25 mouse cellular contexts compared by ENCODE assay signal in genomic region chr4:152292102-152292765, GRCm38 (mm10). TPM values are rescaled to one million over a fixed set of nuclear protein-coding genes. Genes with fewer than 3 reads are reported as not detected.
DNase-seq lines count a peak whose midpoint lies in the region; ATAC-seq and TF ChIP-seq lines count a peak whose summit lies in the region.
"Had no signal": no experiment of that assay in that cellular context is flagged by ENCODE, and none has a peak within 500 bp of the region (broad histone marks: within the 10 kb centered on the region; RNA-seq: fewer than 3 reads in every experiment).

No protein-coding gene starts in this region.

- H3K79me2 ChIP-seq in myocyte (ENCODE audit: control insufficient read depth, insufficient read depth), result no peaks in the 10 kb centered on the region

- ATAC-seq in hindbrain, embryonic 11.5 days (ENCODE audit: low FRiP score), result no peak
- ATAC-seq in hindbrain, embryonic 14.5 days (ENCODE audit: low FRiP score), result no peak
- no peak for ATAC-seq in stomach, postnatal 0 days (ENCODE audit: low FRiP score, low TSS enrichment)
- ATAC-seq: activated CD4-positive, CD25-positive, alpha-beta regulatory T cell, adult 4 months; forebrain, embryonic 15.5 days had no signal

- H3K4me1 ChIP-seq in hindbrain, embryonic 11.5 days (replicated peaks; ENCODE audit: control insufficient read depth, insufficient read depth, low read length), result peaks cover 28% of the 10 kb centered on the region
- H3K4me1 ChIP-seq in hindbrain, embryonic 14.5 days (replicated peaks; ENCODE audit: control insufficient read depth, insufficient read depth, low read length), result peaks cover 35% of the 10 kb centered on the region
- H3K4me1 ChIP-seq in stomach, postnatal 0 days (replicated peaks; ENCODE audit: control insufficient read depth, insufficient read depth), result no peaks in the 10 kb centered on the region; the same call in 1 of the 2 replicates
- H3K4me1 ChIP-seq in cerebellum, adult 2 months (ENCODE audit: control insufficient read depth, insufficient read depth, low read length), result peaks cover 2% of the 10 kb centered on the region

- H3K36me3 ChIP-seq in hindbrain, embryonic 11.5 days (ENCODE audit: control insufficient read depth, insufficient read depth, low read length), result no peaks in the 10 kb centered on the region
- no peaks in the 10 kb centered on the region for H3K36me3 ChIP-seq in hindbrain, embryonic 14.5 days (replicated peaks; ENCODE audit: control insufficient read depth, insufficient read depth)
- H3K36me3 ChIP-seq in myocyte (ENCODE audit: control insufficient read depth, insufficient read depth), result no peaks in the 10 kb centered on the region
- H3K36me3 ChIP-seq in stomach, postnatal 0 days (ENCODE audit: control insufficient read depth, insufficient read depth, low read length), result no peaks in the 10 kb centered on the region
- H3K36me3 ChIP-seq: embryonic facial prominence, embryonic 15.5 days; forebrain, embryonic 15.5 days had no signal

- 0 out of 2 replicates have a peak overlapping the region, but pooled peaks have one; percentile 16 for H3K9ac ChIP-seq in hindbrain, embryonic 11.5 days (ENCODE audit: low read depth, low read length)
- no peak overlapping the region for H3K9ac ChIP-seq in hindbrain, embryonic 14.5 days
- H3K9ac ChIP-seq in stomach, postnatal 0 days (ENCODE audit: low read length), result no peak overlapping the region
- H3K9ac ChIP-seq: embryonic facial prominence, embryonic 15.5 days; forebrain, embryonic 15.5 days had no signal

- no peaks in the 10 kb centered on the region for H3K9me3 ChIP-seq in hindbrain, embryonic 11.5 days (ENCODE audit: control insufficient read depth, low read length)
- H3K9me3 ChIP-seq in hindbrain, embryonic 14.5 days (ENCODE audit: control insufficient read depth, low read length), result no peaks in the 10 kb centered on the region
- H3K9me3 ChIP-seq in stomach, postnatal 0 days (ENCODE audit: control insufficient read depth, low read length), result no peaks in the 10 kb centered on the region
- H3K9me3 ChIP-seq: embryonic facial prominence, embryonic 15.5 days; forebrain, embryonic 15.5 days had no signal

- H3K4me3 ChIP-seq in hindbrain, embryonic 11.5 days (ENCODE audit: low read depth, low read length), result no peak overlapping the region
- no peak overlapping the region for H3K4me3 ChIP-seq in hindbrain, embryonic 14.5 days (replicated peaks; ENCODE audit: low read length)
- H3K4me3 ChIP-seq in myocyte, result no peak overlapping the region
- H3K4me3 ChIP-seq in stomach, postnatal 0 days (ENCODE audit: low read depth, low read length), result no peak overlapping the region
- H3K4me3 ChIP-seq in cerebellum, adult 2 months (replicated peaks; ENCODE audit: insufficient read depth, low read depth, low read length), result no peak overlapping the region
- H3K4me3 ChIP-seq: embryonic facial prominence, embryonic 15.5 days; forebrain, embryonic 15.5 days had no signal

- H3K4me2 ChIP-seq in hindbrain, embryonic 11.5 days (replicated peaks; ENCODE audit: low read depth, low read length), result no peak overlapping the region; the same call in 1 of the 2 replicates
- H3K4me2 ChIP-seq in hindbrain, embryonic 14.5 days (replicated peaks), result no peak overlapping the region
- H3K4me2 ChIP-seq in myocyte (ENCODE audit: low read depth), result peak overlapping the region; percentile 6
- H3K4me2 ChIP-seq in stomach, postnatal 0 days (replicated peaks; ENCODE audit: low read depth), result no peak overlapping the region
- H3K4me2 ChIP-seq: embryonic facial prominence, embryonic 15.5 days; forebrain, embryonic 15.5 days had no signal

- no peak for TF ChIP-seq CTCF in stomach, postnatal 0 days (IDR thresholded peaks at IDR 0.05; ENCODE audit: low read depth)
- TF ChIP-seq CTCF in cerebellum, adult 2 months (IDR thresholded peaks at IDR 0.05; ENCODE audit: borderline replicate concordance, insufficient read depth, low read depth, low read length), result no peak

- peak; percentile 49 for DNase-seq in hindbrain, embryonic 11.5 days (ENCODE audit: low spot score)
- no peak for DNase-seq in hindbrain, embryonic 14.5 days (ENCODE audit: low spot score)
- DNase-seq in Muller cell, postnatal 12 days (ENCODE audit: inconsistent ontology term), result peak; percentile 72
- peak; percentile 70 for DNase-seq in embryo, embryonic 11 days
- DNase-seq in stomach, postnatal 0 days (ENCODE audit: low spot score), result no peak
- DNase-seq in cerebellum, adult 2 months, result no peak
- no peak for DNase-seq in layer of hippocampus, postnatal 14 days (ENCODE audit: low spot score in 2 of 2)
- DNase-seq: adrenal gland, postnatal 36 days; cerebellum, postnatal 36 days; heart, adult 18-20 months; heart, postnatal 10 days; lung, postnatal 36 days; right cerebral cortex, postnatal 4 days; thymus, adult 2 months had no signal

- peaks cover 70% of the 10 kb centered on the region for H3K27me3 ChIP-seq in hindbrain, embryonic 11.5 days (ENCODE audit: control insufficient read depth, insufficient read depth, low read length)
- peaks cover 83% of the 10 kb centered on the region for H3K27me3 ChIP-seq in hindbrain, embryonic 14.5 days (ENCODE audit: control insufficient read depth, insufficient read depth, low read length)
- peaks cover 53% of the 10 kb centered on the region for H3K27me3 ChIP-seq in myocyte (ENCODE audit: control insufficient read depth, insufficient read depth, insufficient read length)
- peaks cover 13% of the 10 kb centered on the region; the same call in 1 of the 2 replicates for H3K27me3 ChIP-seq in stomach, postnatal 0 days (ENCODE audit: control insufficient read depth, insufficient read depth, low read length)
- H3K27me3 ChIP-seq in cerebellum, adult 2 months (ENCODE audit: control insufficient read depth, insufficient read depth, low read length), result no peaks in the 10 kb centered on the region

- TF ChIP-seq EP300 in stomach, postnatal 0 days (optimal IDR thresholded peaks at IDR 0.05), result no peak

- H3K27ac ChIP-seq in hindbrain, embryonic 11.5 days (ENCODE audit: low read depth, low read length), result no peak overlapping the region
- H3K27ac ChIP-seq in hindbrain, embryonic 14.5 days, result no peak overlapping the region
- no peak overlapping the region for H3K27ac ChIP-seq in stomach, postnatal 0 days (replicated peaks)
- H3K27ac ChIP-seq in cerebellum, adult 2 months (ENCODE audit: insufficient read depth, low read length), result no peak overlapping the region
- H3K27ac ChIP-seq: embryonic facial prominence, embryonic 15.5 days; forebrain, embryonic 15.5 days; kidney, postnatal 0 days had no signal

- H3ac ChIP-seq in myocyte (ENCODE audit: control insufficient read depth, insufficient read length), result no peak overlapping the region

- 14% methylated on average over 12 of the region's 12 CpGs for WGBS in hindbrain, embryonic 11.5 days
- 3% methylated on average over 12 of the region's 12 CpGs for WGBS in hindbrain, embryonic 14.5 days
- WGBS in stomach, postnatal 0 days, result 13% methylated on average over 12 of the region's 12 CpGs
- 29% methylated on average over 12 of the region's 12 CpGs for WGBS in cerebellum, adult 2 months

- no peak for TF ChIP-seq POLR2A in myocyte (IDR thresholded peaks at IDR 0.05; ENCODE audit: insufficient read length, low read depth)
- no peak for TF ChIP-seq POLR2A in cerebellum, adult 2 months (IDR thresholded peaks at IDR 0.05; ENCODE audit: borderline replicate concordance, insufficient read depth, low read length)

TF ChIP-seq in myocyte, 11 proteins besides CTCF, POLR2A, EP300 and RAD21 (continues in another document):
- TF ChIP-seq TCF3 (IDR thresholded peaks at IDR 0.05; ENCODE audit: insufficient read length, low read depth) (no peak), USF1 (IDR thresholded peaks at IDR 0.05; ENCODE audit: low read depth) (no peak), POLR2AphosphoS2 (IDR thresholded peaks at IDR 0.05; ENCODE audit: insufficient read length, low read depth) (no peak)

RNA-seq across cellular contexts. Expression of gene Hes3, which starts 0.8 kb away (rescaled TPM):
- polyA plus RNA-seq in hindbrain, embryonic 11.5 days (2014; fragmentation: Nextera tagmentation; extraction: Ambion mirVana), result 2.9 and 3.5 TPM in 2 replicates
- polyA plus RNA-seq in hindbrain, embryonic 14.5 days (2014; fragmentation: Nextera tagmentation; extraction: Ambion mirVana), result 0.24 and 1.2 TPM in 2 replicates
- 0.02 TPM for polyA plus RNA-seq in myocyte (2012; fragmentation: generic; extraction: Trizol)
- polyA plus RNA-seq in stomach, postnatal 0 days (2015; fragmentation: Nextera tagmentation; extraction: Ambion mirVana), result not detected in 2 replicates
- polyA plus RNA-seq in cerebellum, adult 2 months (2012; rRNA removed), result 55.1 and 62.7 TPM in 2 replicates
- not detected for total RNA-seq in layer of hippocampus, postnatal 14 days (2021)
- total RNA-seq: adrenal gland, postnatal 36 days; gastrocnemius, adult 8-10 months; heart, adult 18-20 months; heart, postnatal 10 days; layer of hippocampus, adult 8-10 months; MEL; monocyte, adult 5-6 weeks had no signal
- polyA plus RNA-seq: activated CD4-positive, CD25-positive, alpha-beta regulatory T cell, adult 4 months; embryonic facial prominence, embryonic 15.5 days; intestine, embryonic 14.5 days; kidney, postnatal 0 days; liver, embryonic 16.5 days had no signal

RNA-seq across cellular contexts. Expression of gene Icmt, which starts 4.8 kb away (rescaled TPM):
- 17.4 and 20.6 TPM in 2 replicates for polyA plus RNA-seq in hindbrain, embryonic 11.5 days (2014; fragmentation: Nextera tagmentation; extraction: Ambion mirVana)
- 20.6 and 22.8 TPM in 2 replicates for polyA plus RNA-seq in hindbrain, embryonic 14.5 days (2014; fragmentation: Nextera tagmentation; extraction: Ambion mirVana)
- 30.8 TPM for polyA plus RNA-seq in myocyte (2012; fragmentation: generic; extraction: Trizol)
- polyA plus RNA-seq in stomach, postnatal 0 days (2015; fragmentation: Nextera tagmentation; extraction: Ambion mirVana), result 9.6 and 10.2 TPM in 2 replicates
- polyA plus RNA-seq in cerebellum, adult 2 months (2012; rRNA removed), result 160 and 188 TPM in 2 replicates
- 10 to 100 TPM; 33.8 to 34.6 TPM for total RNA-seq in layer of hippocampus, postnatal 14 days (2021)

RNA-seq across cellular contexts. Expression of gene Gpr153, which starts 18.2 kb away (rescaled TPM):
- 8.7 and 9.5 TPM in 2 replicates for polyA plus RNA-seq in hindbrain, embryonic 11.5 days (2014; fragmentation: Nextera tagmentation; extraction: Ambion mirVana)
- polyA plus RNA-seq in hindbrain, embryonic 14.5 days (2014; fragmentation: Nextera tagmentation; extraction: Ambion mirVana), result 23.1 and 27.8 TPM in 2 replicates
- polyA plus RNA-seq in myocyte (2012; fragmentation: generic; extraction: Trizol), result 6.5 TPM
- 6.9 and 8.4 TPM in 2 replicates for polyA plus RNA-seq in stomach, postnatal 0 days (2015; fragmentation: Nextera tagmentation; extraction: Ambion mirVana)
- 29.9 and 31.4 TPM in 2 replicates for polyA plus RNA-seq in cerebellum, adult 2 months (2012; rRNA removed)
- total RNA-seq in layer of hippocampus, postnatal 14 days (2021), result 10 to 100 TPM in 1 of 2 experiments, 1 to 10 TPM in 1; 8.9 to 14.4 TPM
- total RNA-seq: MEL had no signal
- polyA plus RNA-seq: activated CD4-positive, CD25-positive, alpha-beta regulatory T cell, adult 4 months had no signal

RNA-seq across cellular contexts. Expression of gene Rnf207, which starts 26.6 kb away (rescaled TPM):
- 1.5 and 1.6 TPM in 2 replicates for polyA plus RNA-seq in hindbrain, embryonic 11.5 days (2014; fragmentation: Nextera tagmentation; extraction: Ambion mirVana)
- polyA plus RNA-seq in hindbrain, embryonic 14.5 days (2014; fragmentation: Nextera tagmentation; extraction: Ambion mirVana), result 5.6 and 6.9 TPM in 2 replicates
- 0.52 TPM for polyA plus RNA-seq in myocyte (2012; fragmentation: generic; extraction: Trizol)
- 0.40 and 0.46 TPM in 2 replicates for polyA plus RNA-seq in stomach, postnatal 0 days (2015; fragmentation: Nextera tagmentation; extraction: Ambion mirVana)
- polyA plus RNA-seq in cerebellum, adult 2 months (2012; rRNA removed), result 7.2 and 11.8 TPM in 2 replicates
- 1 to 10 TPM; 2.6 to 6.0 TPM for total RNA-seq in layer of hippocampus, postnatal 14 days (2021)
- total RNA-seq: gastrocnemius, adult 8-10 months; MEL; monocyte, adult 5-6 weeks had no signal
- polyA plus RNA-seq: activated CD4-positive, CD25-positive, alpha-beta regulatory T cell, adult 4 months; liver, embryonic 16.5 days had no signal

RNA-seq across cellular contexts. Expression of gene Rpl22, which starts 33.3 kb away (rescaled TPM):
- 304 and 330 TPM in 2 replicates for polyA plus RNA-seq in hindbrain, embryonic 11.5 days (2014; fragmentation: Nextera tagmentation; extraction: Ambion mirVana)
- polyA plus RNA-seq in hindbrain, embryonic 14.5 days (2014; fragmentation: Nextera tagmentation; extraction: Ambion mirVana), result 154 and 178 TPM in 2 replicates
- 1,218 TPM for polyA plus RNA-seq in myocyte (2012; fragmentation: generic; extraction: Trizol)
- polyA plus RNA-seq in stomach, postnatal 0 days (2015; fragmentation: Nextera tagmentation; extraction: Ambion mirVana), result 351 and 372 TPM in 2 replicates
- polyA plus RNA-seq in cerebellum, adult 2 months (2012; rRNA removed), result 162 and 187 TPM in 2 replicates
- 100 to 1,000 TPM; 227 to 233 TPM for total RNA-seq in layer of hippocampus, postnatal 14 days (2021)

Comparison
In these comparisons a context has a peak if more than half of its experiments do, and no peak if none do; other contexts are left out.
1. DNase-seq: peak in hindbrain, embryonic 11.5 days (single experiment), Muller cell, postnatal 12 days (single experiment) and embryo, embryonic 11 days (single experiment); none in hindbrain, embryonic 14.5 days (single experiment), stomach, postnatal 0 days (single experiment), cerebellum, adult 2 months (0 of 2) and layer of hippocampus, postnatal 14 days (0 of 2).
2. RNA of gene Hes3, which starts 0.8 kb away (polyA plus RNA-seq): 55.1 to 62.7 TPM in cerebellum, adult 2 months; 2.9 to 3.5 TPM in hindbrain, embryonic 11.5 days, 0.24 to 1.2 TPM in hindbrain, embryonic 14.5 days, 0.02 TPM in myocyte (single experiment) and not detected in stomach, postnatal 0 days; every median in the first group is over 10 times any median in the second.